Mouse (Mus musculus) A20 (cell line): ENCODE results near the gene Cnot8.
"Not testable (repeated sequence)": the region's sequence is repeated elsewhere in the genome, so short reads cannot be mapped to it uniquely, and the experiment has no call there.

Source experiments
- DNase-seq: peaks from one replicate; pipeline ENCODE4 v3.0.0-alpha.2; 2011; ENCODE audit warnings: low read depth, low spot score

Cnot8 gene

GRCm38 (mm10) chr11:58103697-58104306 is at the start of gene Cnot8:
TSS of gene Cnot8 (plus strand) at chr11:58104153.
- peak; percentile 99 for DNase-seq

GRCm38 (mm10) chr11:58057455-58057854 is 46.5 kb upstream of the Cnot8 start:
- peak; percentile 42 for DNase-seq

- DNase-seq: not testable (repeated sequence)
These were observed 44.2 kb upstream of the Cnot8 start for GRCm38 (mm10) chr11:58059752-58060151.

GRCm38 (mm10) chr11:58061218-58061617 is 42.7 kb upstream of the Cnot8 start:
- not testable (repeated sequence) for DNase-seq

DNA sequence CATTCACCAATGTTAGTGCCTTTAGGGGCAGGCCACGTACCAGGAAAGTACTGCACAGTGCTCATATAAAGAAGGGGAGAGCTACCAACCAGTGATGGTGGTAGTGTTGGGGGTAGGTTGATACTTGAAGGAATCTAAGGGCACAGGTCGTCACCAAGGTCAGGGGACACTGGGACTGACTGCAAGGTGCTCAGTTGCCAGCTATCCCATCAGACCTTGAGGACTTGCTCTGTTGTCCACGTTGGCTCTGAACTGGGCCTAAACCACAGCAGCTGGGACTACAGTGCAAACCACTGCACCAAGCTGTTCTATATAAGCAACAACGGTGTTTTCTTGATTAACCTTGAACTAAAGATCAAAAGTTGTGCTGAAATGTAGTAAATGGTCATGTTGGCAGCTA is 41.4 kb upstream of the Cnot8 start:
- DNase-seq: no peak

DNA sequence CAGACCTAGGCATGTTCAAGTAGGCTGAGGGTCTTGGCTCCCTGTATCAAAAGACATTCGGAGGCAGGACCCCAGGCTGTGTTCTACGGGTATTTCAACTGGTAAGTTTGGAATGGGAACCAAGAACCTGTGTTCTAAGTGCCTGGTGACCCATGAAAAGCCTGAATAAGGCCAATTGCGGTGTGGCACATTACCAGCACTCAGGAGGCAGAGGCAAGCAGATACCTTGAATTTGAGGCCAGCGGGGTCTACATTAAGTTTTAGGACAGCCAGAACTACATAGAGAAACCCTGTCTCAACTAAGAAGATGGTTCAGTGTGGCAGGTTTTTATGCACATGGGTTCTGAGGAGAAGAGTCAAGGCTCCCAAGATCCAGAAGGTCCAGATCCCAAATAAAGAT is 38.9 kb upstream of the Cnot8 start:
- DNase-seq: no peak

- DNase-seq: no peak
These were observed 31.0 kb upstream of the Cnot8 start for GRCm38 (mm10) chr11:58072978-58073377.

- DNase-seq: no peak
These were observed 26.7 kb upstream of the Cnot8 start for GRCm38 (mm10) chr11:58077270-58077669.

- no peak for DNase-seq
These were observed 22.2 kb upstream of the Cnot8 start for GRCm38 (mm10) chr11:58081716-58082115.

GRCm38 (mm10) chr11:58092541-58092940 is 11.4 kb upstream of the Cnot8 start:
- no peak for DNase-seq

DNA sequence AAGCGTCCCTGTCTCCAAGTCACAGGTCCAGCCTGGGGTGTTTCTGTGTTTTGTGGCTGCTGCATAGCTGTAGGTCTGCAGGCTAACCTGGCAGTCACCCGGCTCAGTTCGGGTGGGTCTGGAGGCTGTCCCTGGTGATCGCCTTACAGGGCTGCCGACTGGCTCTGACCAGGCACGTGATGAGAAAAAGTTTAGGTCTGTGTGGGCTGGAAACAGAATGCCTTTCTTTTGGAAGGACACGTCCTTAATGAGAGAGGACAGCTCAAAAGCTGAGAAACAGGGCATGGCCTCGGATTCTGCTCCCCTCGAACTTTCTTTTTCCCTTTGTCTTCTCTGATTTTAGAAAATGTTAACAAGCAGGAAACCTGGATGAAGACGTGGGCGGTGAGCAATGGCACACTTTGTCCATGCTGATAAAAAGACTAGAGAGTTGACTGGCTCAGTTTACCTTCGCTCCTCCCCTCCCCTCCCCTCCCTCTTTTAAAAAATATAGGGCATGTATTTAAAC is 10.9 kb upstream of the Cnot8 start, which contains the start of gene Gm12248:
Gene Gm12248 (minus strand): TSS at position 114 of the 508 bp plus-strand sequence.
- DNase-seq: no peak

- DNase-seq: no peak
These were observed 9.2 kb upstream of the Cnot8 start for GRCm38 (mm10) chr11:58094766-58095165.

DNA sequence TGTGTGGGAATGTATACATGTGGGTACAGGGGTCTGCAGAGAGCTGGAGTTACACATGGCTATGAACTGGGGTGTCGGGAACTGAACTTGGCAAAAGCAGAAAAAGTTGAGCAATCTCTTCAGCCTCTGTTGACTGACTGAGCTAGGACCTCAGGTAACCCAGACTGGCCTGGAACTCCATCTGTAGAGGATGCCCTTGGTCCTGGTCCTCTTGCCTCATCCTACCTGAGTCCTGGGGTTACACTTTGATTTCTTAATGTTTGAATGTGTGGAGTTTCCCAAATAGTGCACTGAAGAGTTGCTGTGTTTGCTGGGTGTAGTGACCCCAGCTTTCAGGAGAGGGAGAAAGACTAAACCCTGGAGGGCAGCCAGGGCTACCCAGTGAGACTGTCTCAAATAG is 8.4 kb upstream of the Cnot8 start:
- DNase-seq: no peak

- no peak for DNase-seq
These were observed 7.8 kb upstream of the Cnot8 start for GRCm38 (mm10) chr11:58096160-58096559.

DNA sequence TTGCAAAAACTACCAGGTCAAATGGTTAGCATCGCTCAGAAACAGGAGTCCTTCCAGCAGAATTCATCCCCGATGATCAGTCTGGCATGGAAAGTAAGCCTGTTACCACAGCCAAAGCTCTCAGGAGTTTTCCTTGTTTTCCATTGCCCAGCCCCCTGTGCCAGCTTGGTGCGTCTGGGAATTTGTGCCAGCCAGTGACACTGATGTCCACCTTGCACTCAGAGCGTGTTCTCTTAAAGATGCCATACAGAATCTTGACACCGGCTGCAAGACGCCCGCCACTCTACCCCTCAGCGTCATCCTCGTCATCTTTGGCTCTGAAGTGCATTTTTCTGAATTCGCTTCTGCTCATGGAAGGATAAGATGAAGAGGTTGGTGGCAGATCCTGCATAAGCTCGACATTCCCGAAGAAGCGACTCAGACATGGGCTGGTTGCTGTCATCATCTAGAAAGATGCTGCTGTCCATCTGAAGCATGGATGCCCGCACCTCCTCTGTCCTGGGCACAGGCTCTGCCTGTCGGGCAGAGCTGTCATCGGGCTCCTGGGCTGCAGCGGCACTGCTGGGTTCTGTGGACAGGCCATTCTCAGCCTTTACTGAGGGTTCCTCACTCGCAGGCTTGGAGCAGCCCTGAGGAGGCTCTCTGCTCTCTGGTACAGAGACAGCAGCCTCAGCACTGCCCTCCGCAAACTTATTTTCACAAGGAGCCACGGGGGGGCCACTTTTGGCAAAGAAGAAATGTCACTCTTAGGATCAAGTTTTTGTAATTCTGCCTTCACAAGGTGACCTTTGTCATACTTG is 6.9 kb upstream of the Cnot8 start:
- no peak for DNase-seq

DNA sequence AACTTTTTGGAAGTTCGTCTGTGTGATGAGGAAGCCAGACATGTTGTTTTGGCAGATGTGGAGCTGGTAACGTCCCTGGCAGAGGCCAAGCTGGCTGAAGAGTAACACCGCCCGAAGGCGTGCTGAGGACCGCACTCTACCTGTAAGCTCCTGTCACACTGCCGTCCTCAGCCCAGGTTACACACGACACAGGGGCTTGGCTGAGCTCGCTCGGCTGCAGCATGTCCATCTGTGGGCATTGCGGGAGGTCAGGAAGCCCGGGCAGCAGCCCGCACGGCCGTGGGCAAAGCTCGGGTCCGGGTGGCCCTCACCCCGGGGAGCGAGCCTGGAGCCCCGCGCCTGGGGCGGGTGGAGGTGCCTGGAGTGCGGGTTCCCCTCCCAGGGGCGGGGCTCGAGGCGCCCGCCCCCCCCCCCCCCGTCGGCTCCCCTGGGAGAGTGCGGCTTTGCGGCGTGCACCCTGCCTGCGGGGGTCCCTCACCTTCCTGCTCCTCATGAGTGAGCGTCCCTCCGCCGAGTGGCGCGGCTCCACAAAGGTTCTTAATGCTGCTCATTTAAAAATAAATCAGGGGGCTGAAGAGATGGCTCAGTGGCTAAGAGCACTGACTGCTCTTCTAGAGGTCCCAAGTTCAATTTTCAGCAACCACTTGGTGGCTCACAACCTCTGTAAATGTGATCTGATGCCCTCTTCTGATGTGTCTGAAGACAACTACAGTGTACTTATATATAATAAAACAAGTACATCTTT is 6.2 kb upstream of the Cnot8 start:
- DNase-seq: peak; percentile 64

DNA sequence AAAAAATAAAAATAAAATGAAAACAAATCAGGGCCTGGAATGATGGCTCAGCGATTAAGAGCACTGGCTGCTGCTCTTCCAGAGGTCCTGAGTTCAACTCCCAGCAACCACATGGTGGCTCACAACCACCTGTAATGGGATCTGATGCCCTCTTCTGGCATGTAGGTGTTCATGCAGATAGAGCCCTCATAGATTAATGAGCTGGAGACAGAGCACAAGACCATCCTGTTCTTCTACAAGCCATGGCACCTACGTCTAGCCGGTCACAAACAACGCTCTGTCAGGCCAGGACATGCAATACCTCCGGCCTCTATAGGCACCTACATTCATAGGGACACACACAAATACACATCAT is 5.6 kb upstream of the Cnot8 start:
- not testable (repeated sequence) for DNase-seq

DNA sequence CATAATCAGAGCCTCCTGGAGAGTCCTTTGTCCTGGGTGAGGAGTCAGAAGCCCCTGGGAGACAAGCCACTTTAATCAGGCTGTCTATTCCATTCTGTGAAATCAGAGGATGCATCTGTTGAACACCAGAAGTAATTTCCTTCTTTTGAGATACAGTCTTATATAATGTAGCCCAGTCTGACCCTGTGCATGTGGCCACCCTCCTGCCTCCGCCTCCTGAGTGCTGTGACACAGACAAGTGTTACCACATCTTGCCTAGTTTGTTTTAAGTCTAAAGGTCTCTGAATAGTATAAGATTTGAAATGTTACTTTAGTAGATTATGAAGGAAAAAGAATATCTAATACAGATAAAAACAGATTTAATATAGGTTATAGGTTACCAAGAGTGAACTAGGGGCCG is 3.9 kb upstream of the Cnot8 start:
- no peak for DNase-seq

- DNase-seq: no peak
These were observed 2.7 kb upstream of the Cnot8 start for GRCm38 (mm10) chr11:58101194-58101720.

DNA sequence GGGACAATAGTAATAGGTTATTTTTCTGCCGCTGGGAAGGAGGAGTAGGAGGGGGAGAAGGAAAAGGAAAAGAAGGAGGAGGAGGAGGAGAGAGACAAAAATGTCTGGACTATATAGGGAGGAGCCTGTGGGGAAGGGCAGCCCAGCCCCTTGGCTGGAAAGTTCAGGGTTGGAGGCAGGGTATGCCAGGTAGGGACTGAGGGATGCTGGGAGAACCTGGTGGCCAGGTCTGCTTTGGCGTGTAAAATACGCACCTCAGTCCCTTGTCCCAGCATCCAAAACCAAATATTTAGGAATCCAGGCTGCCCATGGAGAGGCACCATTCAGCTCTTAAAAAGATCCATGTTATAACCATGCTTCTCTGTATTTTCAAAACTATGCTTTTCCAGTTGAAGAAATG is 1.8 kb upstream of the Cnot8 start:
- no peak for DNase-seq

DNA sequence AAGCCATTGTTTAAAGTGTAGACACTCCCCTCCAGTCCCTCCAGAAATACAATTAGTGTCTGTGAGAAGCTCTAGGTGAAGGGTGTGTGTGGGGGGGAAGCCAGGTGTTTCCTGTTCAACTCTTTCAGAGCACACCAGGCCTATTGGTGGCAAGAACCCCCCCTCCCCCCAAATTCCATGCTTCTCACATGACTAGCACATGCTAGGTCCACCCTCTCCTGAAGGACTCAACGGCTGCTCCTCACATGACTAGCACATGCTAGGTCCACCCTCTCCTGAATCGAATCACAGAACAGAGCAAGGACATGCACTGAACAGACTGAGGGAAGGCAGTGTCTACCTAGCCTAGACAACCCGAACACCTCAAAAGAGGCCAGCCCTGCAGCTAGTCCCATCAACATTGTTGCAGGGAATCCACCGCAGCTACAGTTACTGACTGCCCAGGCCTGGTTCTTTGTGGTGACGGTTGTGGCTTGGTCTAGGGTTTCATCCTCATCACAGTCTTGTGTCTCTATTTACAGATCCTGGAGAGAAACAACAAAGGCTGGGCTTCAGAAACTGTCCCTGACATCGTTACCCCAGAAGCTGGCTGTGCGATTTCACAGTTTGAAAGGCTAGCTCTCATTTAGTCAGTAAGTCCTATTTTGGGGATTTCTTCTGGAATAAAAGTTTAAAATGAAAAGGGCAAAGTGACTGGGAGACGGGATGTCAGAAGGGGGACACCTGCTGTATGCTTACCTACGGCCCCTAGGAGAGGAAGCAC is 1.2 kb upstream of the Cnot8 start:
- DNase-seq: peak; percentile 90

DNA sequence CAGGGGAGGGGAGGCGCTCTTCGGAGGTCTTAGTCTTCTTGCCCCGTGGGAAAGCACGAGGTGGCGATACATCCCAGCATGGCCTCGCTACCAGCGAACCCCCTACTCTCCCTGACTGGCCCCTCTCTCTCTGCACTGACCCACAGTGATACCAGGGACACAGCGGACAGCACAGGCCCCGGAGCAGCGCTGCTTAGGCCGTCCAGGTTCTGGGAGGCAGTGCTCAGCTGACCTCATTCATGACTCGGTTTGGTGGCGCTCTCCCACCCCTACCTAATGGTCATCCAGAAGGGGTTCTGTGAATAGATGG is 654 bp upstream of the Cnot8 start:
- no peak for DNase-seq
